Mouse (Mus musculus): ENCODE measurements at regions not wholly inside any gene's neighbourhood (a gene's known extent, or its start where the extent isn't known, plus 50 kb on each side); places are given as distances from the start of the nearest gene placed in this dataset.

DNA sequence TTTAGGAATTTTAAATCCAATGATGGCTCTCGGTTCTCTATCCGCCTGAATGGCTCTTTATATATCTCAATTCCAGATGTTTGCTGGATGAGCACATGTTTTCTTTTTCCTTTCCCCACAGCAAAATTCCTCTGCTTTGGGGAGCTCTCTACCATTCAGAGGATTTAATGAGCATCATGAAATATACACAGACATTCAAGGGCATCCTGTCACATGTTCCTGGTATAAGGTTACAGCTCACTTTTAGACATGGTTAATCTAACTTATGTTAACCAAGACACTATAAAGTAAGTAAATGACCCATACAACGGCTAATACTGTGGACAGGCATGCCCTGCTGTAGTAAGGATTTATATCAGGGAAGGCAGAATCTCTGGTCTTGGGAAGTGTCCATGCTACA is 106.9 kb upstream of the Igsf10 start:
- Histone ChIP-seq H3K9ac (no peak overlapping the region), H3K27me3 (no peaks in the 10 kb centered on the region), H3K27ac (no peak overlapping the region), H3K4me2 (replicated peaks) (no peak overlapping the region), H3K4me1 (no peaks in the 10 kb centered on the region), H3K4me3 (no peak overlapping the region), H3K36me3 (no peaks in the 10 kb centered on the region), H3K9me3 (replicated peaks) (no peaks in the 10 kb centered on the region)
- 64% methylated on average over 3 of the region's 3 CpGs for WGBS
- no peak for ATAC-seq (ENCODE audit: low FRiP score)

DNA sequence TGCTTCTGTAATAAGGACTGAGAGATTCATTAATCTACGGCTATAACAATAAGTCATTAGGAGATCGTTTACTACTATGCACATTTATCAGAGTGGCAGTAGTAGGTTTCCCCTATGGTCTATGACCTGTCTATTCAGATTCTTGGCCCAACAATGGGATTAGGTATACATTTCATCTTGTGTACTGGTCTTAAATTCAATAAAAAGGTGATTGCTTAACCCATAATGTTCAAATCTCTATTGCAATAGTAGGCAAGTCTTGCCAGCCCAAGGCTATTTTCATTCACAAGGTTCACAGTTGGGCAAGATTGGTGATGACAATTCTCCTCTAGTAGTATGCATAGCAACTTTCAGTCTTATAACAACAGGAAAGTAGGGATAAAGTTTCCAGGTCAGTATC is 79.4 kb upstream of the Igsf10 start:
- H3K4me1 ChIP-seq, result no peaks in the 10 kb centered on the region
- no peaks in the 10 kb centered on the region for H3K9me3 ChIP-seq (replicated peaks)
- 87% methylated on average over 2 of the region's 2 CpGs for WGBS
- ATAC-seq (ENCODE audit: low FRiP score), result no peak
- H3K27ac ChIP-seq, result no peak overlapping the region
- H3K27me3 ChIP-seq, result no peaks in the 10 kb centered on the region
- no peak overlapping the region for H3K9ac ChIP-seq
- H3K4me3 ChIP-seq, result no peak overlapping the region
- H3K4me2 ChIP-seq (replicated peaks), result no peak overlapping the region
- no peaks in the 10 kb centered on the region for H3K36me3 ChIP-seq

DNA sequence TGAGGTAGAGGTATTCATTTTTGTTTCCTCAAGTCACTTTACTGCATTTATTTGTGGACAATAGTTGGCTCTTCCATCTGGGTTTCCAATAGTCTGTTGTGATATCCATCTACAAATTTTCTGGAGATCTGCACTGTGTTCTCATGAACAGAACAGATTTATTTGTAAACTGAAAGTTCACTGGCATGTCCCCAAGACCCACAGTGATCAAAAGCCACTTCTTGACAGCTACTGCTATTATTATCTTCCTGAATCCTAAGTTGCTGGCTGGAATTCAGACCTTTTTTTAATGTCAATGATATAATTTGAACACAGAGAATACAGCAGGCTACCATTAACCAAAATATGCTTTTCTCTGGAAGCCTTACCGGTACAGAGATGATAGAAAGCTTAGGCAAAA is 64.9 kb upstream of the Igsf10 start:
- 92% methylated on average over 1 of the region's 1 CpGs for WGBS
- Histone ChIP-seq H3K36me3 (no peaks in the 10 kb centered on the region), H3K27me3 (no peaks in the 10 kb centered on the region), H3K9me3 (replicated peaks) (no peaks in the 10 kb centered on the region), H3K4me2 (replicated peaks) (no peak overlapping the region), H3K9ac (no peak overlapping the region), H3K4me3 (no peak overlapping the region), H3K27ac (no peak overlapping the region), H3K4me1 (no peaks in the 10 kb centered on the region)
- no peak for ATAC-seq (ENCODE audit: low FRiP score)

DNA sequence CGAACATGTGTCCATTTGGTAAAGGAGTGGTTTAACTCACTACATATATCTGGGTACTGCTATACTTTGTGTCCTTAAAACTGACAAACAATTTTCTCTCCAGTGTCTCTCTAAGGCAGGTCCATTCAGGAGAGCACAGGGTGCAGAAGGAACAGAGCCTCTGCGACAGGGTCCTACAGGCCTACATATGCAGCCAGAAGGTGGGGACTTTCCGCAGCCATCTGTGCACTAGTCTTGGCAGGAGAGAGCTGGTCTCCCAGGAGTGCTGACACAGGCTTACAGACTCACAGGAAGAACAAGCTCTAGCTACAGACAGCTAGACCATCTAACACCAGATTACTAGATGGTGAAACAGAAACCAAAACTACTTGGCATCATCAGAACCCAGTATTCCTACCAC is 61.8 kb upstream of the Igsf10 start:
- Histone ChIP-seq H3K4me2 (replicated peaks) (no peak overlapping the region), H3K27me3 (no peaks in the 10 kb centered on the region), H3K9ac (no peak overlapping the region), H3K27ac (no peak overlapping the region), H3K4me3 (no peak overlapping the region), H3K4me1 (no peaks in the 10 kb centered on the region), H3K36me3 (no peaks in the 10 kb centered on the region), H3K9me3 (replicated peaks) (no peaks in the 10 kb centered on the region)
- no peak for ATAC-seq (ENCODE audit: low FRiP score)
- WGBS, result 92% methylated on average over 3 of the region's 3 CpGs

DNA sequence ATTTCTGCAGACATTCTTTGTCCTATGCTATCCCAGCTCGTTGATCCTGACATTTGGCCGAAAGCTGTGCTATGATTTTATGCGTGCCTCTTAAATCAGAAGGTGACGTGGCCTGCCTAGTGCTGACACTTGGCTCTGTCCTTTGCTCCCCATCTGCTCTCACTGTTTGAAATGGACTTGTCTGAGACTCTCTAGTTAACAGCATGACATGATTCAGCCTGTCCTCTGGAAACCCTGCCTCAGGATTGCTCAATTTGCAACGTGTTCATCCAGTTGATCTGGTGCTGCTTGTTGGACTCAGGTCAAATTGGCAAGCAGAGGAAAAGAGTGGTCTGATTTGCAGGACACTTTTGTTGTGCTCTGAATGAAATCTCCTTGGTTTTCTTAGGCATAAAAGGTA is 57.7 kb upstream of the Igsf10 start:
- no peaks in the 10 kb centered on the region for H3K27me3 ChIP-seq
- no peaks in the 10 kb centered on the region for H3K4me1 ChIP-seq
- no peak overlapping the region for H3K4me3 ChIP-seq
- no peaks in the 10 kb centered on the region for H3K36me3 ChIP-seq
- 90% methylated on average over 5 of the region's 5 CpGs for WGBS
- no peak overlapping the region for H3K4me2 ChIP-seq (replicated peaks)
- no peak overlapping the region for H3K9ac ChIP-seq
- no peaks in the 10 kb centered on the region for H3K9me3 ChIP-seq (replicated peaks)
- no peak for ATAC-seq (ENCODE audit: low FRiP score)
- no peak overlapping the region for H3K27ac ChIP-seq

DNA sequence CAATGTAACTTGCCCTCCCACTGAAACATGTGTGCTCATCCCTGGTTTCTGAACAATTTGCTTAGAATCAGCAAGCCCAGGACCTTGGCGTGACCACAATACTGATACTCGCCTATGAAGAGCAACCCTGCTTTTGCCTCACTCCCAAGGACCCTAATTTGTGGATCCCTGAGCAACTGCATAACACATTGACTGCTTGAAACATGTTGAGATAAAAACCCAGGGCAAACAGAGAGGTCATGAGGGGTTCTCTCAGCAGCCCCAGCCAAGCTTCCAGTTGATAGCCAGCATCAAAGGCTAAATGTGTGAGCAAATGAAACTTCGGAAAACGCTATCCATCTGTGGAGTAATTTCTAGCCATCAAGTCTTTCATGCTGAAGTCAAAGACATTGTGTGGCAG is 57.2 kb upstream of the Igsf10 start:
- ATAC-seq (ENCODE audit: low FRiP score), result no peak
- no peak overlapping the region for H3K9ac ChIP-seq
- WGBS, result 92% methylated on average over 4 of the region's 4 CpGs
- H3K9me3 ChIP-seq (replicated peaks), result no peaks in the 10 kb centered on the region
- H3K4me2 ChIP-seq (replicated peaks), result no peak overlapping the region
- H3K27ac ChIP-seq, result no peak overlapping the region
- H3K4me1 ChIP-seq, result no peaks in the 10 kb centered on the region
- no peak overlapping the region for H3K4me3 ChIP-seq
- H3K36me3 ChIP-seq, result no peaks in the 10 kb centered on the region
- H3K27me3 ChIP-seq, result no peaks in the 10 kb centered on the region

All from hindbrain, embryonic 12.5 days (tissue).